Mouse (Mus musculus) naive thymus-derived CD4-positive, alpha-beta T cell, adult 2 months (primary cell): ENCODE results near the gene Tnnt3.

Experiments used
- DNase-seq: peaks from one replicate; pipeline ENCODE4 v3.0.0-alpha.2; 2011; ENCODE audit warnings: low read depth

Gene Tnnt3

GRCm38 (mm10) chr7:142498575-142498974, at the start of gene Tnnt3:
TSS of gene Tnnt3 (plus strand) at chr7:142498836.
- DNase-seq: no peak

DNA sequence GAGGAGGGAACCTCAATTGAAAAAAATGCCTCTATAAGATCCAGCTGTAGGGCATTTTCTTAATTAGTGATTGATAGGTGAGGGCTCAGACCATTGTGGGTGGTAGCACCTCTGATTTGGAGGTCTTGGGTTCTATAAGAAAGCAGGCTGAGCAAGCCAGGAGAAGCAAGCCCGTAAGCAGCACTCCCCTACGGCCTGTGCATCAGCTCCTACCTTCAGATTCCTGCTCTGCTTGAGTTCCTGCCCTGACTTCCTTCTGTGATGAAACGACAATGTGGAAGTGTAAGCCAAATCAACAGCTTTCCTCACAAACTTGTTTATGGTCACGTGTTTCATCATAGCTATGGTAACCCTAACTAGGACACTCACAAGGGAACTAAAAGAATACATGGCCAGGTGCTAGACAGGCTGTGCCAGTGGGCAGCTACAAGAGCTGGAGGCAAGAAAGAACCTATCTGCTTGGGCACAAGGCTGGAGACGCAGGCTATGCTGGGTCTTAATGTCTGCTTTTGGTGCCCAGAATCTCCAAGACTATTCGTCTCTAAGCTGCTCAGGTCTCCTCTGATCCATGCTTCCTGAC, 49.5 kb upstream of the Tnnt3 start:
- DNase-seq: no peak

DNA sequence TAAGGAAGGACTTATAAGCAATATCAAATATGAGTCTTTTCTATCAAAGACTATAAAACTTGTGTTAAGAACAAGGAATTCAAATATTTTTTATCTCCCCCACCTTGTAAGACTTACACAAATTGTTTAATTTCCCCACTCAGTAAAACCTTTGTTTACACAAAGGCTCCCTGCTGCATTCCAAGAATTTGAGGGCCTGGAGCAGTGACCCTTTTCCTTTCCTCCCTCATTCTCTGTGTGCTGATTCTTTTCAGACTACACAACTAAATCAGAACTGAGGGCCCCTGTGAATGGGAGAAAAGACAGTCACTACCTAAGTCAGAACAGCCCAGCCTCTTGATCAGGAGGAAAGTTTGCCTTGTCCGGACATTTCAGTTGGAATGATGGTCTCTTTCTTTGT, 43.9 kb upstream of the Tnnt3 start:
- DNase-seq: no peak

GRCm38 (mm10) chr7:142455251-142455650, 43.4 kb upstream of the Tnnt3 start:
- no peak for DNase-seq

GRCm38 (mm10) chr7:142456806-142457205, 41.8 kb upstream of the Tnnt3 start:
- no peak for DNase-seq

GRCm38 (mm10) chr7:142457227-142457811, 41.3 kb upstream of the Tnnt3 start:
- no peak for DNase-seq

- no peak for DNase-seq
Observed at GRCm38 (mm10) chr7:142458026-142458425, 40.6 kb upstream of the Tnnt3 start.

DNA sequence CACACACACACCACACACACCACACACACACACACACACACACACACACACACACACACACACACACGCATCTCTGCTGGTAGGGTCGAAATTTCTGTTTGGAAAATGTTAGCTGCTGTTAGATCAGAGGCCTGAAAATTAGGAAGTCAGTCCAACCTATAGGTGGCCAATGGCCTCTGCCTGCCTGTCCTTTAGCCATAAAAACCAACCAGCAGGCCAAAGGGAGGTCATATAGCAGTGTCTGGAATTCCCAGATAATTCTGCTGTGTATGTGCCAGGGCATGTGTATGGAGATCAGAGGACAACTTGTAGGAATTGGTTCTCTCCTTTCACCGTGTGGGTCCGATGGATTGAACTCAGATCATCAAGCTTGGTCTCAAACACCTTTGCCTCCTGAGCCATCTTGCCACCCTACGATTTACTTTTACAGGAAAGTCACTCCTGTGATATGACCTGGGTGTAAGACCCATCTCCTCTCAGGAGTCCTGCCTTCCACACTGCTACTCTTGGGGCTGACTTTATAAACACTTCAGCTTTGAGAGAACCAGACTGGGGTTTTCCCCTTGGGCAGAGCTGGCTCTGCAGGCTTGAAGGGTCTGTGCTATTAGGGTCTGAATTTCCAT, 39.8 kb upstream of the Tnnt3 start:
- no peak for DNase-seq

DNA sequence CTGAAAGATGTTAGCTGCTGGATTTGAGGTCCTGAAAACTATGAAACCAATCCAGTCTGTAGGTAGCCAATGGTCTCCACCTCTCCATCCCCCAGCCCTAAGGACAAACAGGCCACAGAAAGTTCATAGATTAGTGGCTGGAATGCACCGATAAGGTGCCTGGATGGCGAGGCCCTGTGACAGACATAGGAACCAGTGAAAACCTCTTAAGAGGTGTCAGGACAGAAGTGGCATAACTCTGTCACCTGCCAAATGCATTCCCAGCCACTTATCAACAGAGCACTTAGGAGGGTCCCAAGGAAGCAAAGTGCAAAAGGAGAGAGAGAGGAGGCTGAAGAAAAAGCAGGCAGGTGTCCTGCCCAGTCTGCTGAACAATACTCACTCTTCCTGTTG, 39.3 kb upstream of the Tnnt3 start:
- DNase-seq: no peak

GRCm38 (mm10) chr7:142460636-142461077, 38.0 kb upstream of the Tnnt3 start, which contains the start of gene Lsp1:
TSS of gene Lsp1 (plus strand) at chr7:142460809.
- peak; percentile 64 for DNase-seq

GRCm38 (mm10) chr7:142461446-142461845, 37.2 kb upstream of the Tnnt3 start:
- peak; percentile 30 for DNase-seq

- no peak for DNase-seq
Observed at GRCm38 (mm10) chr7:142462190-142462589, 36.4 kb upstream of the Tnnt3 start.

GRCm38 (mm10) chr7:142462594-142463078, 36.0 kb upstream of the Tnnt3 start:
- DNase-seq: peak; percentile 48

GRCm38 (mm10) chr7:142470171-142470691, 28.4 kb upstream of the Tnnt3 start:
- no peak for DNase-seq

- no peak for DNase-seq
Observed at GRCm38 (mm10) chr7:142470808-142471413, 27.7 kb upstream of the Tnnt3 start.

DNA sequence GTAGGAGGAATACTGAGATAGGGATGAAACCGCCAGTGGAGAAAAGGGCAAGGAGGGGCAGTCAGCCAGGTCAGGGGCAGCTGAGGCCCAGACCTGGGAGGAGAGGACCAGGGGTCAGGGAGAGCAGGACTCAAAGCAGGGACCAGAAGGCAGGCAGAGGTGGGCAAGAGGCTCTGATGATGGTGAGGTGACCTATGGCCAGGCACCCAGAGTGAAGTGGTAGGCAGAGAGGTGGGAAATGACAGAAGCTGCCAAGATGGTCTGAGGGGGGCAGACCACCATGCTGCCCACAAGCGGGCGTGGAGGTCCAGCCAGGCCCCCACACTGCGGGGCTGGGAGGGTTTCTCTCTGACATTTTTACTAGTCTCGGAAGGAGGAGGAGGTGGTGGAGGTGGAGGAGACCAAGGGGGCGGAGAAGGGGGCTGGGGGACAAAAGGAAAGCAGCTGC, 27.2 kb upstream of the Tnnt3 start:
- DNase-seq: no peak

GRCm38 (mm10) chr7:142471884-142472570, 26.6 kb upstream of the Tnnt3 start:
- DNase-seq: no peak

DNA sequence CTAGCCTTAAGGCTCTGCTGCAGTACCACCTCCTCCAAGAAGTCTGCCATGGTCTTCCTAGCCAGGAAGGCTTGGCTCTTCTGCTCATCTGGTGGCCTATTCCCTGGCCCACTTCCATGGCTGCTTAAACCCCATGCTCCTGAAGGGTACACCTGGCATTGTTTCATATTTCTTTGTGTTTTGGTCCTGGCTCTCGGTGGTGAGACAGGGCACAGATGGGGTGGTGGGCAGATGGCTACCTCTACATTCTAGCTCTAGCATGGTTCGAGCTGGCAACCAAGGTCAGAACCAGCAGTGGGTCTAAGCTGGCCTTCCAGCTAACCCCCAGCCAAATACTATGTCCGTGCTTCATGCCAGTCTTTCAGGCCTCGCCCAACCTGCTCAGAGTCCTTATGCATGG, 25.7 kb upstream of the Tnnt3 start:
- no peak for DNase-seq

GRCm38 (mm10) chr7:142473476-142473875, 25.2 kb upstream of the Tnnt3 start:
- DNase-seq: no peak

DNA sequence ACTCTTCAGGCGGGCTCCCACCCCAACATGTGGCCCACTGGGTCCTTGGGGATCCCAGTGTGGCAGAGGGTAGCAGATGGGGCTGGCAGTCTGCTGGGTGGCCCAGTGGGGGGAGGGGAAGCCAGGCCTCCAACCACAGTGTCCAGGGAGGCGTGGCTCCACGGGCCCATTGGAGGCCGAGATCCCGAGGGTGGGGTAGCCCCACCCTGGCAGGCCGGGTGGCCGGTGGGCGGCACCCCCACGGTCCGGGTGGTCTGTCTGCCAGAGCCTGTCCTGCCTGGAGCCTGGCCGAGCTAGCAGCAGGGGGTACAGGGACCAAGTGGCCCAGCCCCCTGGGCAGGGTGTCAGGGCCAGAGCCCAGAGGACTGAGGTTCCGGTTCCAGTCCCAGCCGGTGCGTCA, 23.8 kb upstream of the Tnnt3 start:
- no peak for DNase-seq

GRCm38 (mm10) chr7:142475641-142476040, 23.0 kb upstream of the Tnnt3 start:
- DNase-seq: no peak

DNA sequence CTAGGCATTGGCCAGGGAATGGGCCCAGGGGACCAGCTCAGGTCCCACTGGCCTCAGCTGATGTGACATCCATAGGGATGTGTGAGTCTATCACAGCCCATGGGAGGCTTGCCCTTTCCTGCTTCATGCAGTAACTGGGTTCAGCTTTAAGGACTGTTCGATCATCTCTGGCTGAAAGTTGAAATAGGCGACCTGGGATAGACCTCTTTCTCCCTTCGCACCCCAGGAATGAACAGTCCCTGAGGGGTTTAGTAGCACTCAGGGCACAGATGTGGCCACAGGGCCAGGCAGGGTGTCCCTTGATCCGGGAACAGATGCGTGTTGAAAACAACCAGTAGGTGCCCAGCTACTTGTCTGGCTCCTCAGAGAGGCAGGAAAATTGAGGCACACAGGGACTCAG, 22.4 kb upstream of the Tnnt3 start:
- no peak for DNase-seq
